Mouse (Mus musculus): ENCODE data around the gene Nf1.

- TF ChIP-seq CTCF (IDR thresholded peaks at IDR 0.05; ENCODE audit: control insufficient read depth, insufficient read depth, insufficient read length), result no peak
- no peak for TF ChIP-seq MAX (IDR thresholded peaks at IDR 0.05)
- no peak for TF ChIP-seq CEBPB (IDR thresholded peaks at IDR 0.05; ENCODE audit: low read depth)
- TF ChIP-seq MYOD1 (IDR thresholded peaks at IDR 0.05; ENCODE audit: control insufficient read depth, insufficient read length, low read depth), result no peak
Measured at GRCm38 (mm10) chr11:79523560-79524309, 184.2 kb downstream of the Nf1 start, which contains the start of gene Evi2b.
